Mouse (Mus musculus): ENCODE data around the gene Limch1.

Gene Limch1

DNA sequence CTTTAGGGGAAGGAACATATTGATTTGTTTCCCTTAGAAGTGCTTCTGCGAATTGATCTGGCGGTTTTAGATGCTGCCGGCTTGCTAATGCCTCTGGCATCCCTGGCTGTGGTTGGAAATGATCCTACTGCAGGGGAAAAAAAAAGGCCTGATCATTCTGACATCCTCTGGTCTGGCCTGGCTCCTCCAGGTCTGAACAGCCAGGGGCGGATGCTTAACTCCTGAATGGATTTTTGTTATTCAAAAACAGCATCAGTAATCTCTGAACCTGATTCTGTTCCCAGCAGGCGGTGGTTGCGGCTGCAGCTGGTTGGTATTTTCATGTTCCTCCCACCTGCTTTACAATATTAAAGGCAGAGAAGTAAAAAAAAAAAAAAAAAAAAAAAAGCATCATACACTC, 337.5 kb downstream of the Limch1 start:
- DNase-seq: no peak

DNA sequence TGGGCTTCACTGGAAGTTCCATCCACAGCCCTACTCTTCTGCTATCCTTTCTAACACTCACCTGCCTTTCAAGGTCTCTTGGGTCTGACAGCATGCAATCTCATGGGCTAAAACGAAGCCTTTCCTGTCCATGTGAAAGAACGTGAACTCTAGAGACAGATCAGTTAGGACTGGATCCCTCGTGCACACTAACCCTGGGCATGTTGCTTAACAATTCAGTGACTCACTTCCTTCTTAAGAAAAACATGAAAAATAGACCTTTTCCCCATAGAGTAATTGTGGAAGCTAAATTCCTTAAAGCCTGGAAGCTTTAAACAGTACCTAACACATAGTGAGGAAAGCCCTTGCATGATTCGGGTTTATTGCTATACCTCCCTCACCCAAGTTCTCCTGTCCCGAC, 345.2 kb downstream of the Limch1 start:
- no peak for DNase-seq

DNA sequence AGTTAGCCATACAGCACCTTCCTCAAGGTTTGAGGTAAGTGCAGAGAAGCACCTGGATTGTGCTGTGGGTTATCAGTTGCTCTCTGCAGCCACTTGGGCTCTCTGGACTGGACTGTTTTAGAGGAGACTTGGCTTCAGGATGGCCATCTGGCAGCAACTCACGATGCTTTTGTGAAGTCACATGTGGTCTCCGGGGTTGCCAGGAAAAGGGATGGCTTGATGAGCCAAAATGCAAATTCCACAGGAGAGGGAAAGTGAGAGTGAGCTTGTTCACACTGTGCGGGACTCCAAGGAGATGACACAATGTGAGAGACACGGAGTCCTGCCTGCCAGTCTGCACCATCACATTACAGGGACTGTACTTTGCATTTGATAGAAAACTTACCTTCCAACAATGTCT, 346.1 kb downstream of the Limch1 start:
- DNase-seq: no peak

DNA sequence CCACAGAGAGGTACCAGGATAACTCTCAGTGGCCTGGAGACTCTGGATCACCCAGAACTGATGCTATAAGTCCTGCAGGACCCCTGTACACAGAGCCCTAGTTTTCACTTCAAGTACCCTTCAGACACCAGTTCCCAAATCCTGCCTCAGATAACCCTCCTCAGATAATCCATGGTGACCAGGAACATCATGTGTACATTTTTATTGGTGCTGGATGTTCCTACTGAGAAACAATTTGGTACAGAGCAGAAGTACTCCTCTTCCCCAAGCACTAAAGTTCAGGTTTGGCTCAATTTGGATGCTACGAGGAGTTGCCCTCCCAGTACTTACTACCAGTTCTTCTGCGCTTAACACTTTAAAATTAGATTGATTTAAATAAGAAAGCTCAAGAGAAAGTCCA, 348.4 kb downstream of the Limch1 start:
- DNase-seq: no peak

DNA sequence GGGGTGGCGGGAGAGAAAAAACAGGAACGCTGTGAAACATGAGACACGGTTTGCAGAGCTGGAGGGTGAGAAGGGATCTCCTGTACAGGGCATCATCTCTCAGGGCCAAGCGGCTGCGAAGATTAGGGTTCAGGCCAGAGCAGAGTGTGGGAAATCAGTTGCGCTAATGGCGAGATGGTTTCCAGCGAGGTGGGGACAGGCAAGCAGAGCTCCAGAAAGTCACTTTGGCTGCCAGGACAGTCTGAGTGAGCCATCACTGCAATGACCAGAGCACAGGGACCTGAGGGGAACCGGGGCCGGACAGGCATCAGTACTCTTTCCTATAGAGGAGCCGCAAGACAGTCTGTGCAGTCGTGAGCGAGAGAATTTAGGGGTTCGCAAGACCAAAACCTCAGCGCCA, 349.5 kb downstream of the Limch1 start:
- DNase-seq: peak; percentile 16

DNA sequence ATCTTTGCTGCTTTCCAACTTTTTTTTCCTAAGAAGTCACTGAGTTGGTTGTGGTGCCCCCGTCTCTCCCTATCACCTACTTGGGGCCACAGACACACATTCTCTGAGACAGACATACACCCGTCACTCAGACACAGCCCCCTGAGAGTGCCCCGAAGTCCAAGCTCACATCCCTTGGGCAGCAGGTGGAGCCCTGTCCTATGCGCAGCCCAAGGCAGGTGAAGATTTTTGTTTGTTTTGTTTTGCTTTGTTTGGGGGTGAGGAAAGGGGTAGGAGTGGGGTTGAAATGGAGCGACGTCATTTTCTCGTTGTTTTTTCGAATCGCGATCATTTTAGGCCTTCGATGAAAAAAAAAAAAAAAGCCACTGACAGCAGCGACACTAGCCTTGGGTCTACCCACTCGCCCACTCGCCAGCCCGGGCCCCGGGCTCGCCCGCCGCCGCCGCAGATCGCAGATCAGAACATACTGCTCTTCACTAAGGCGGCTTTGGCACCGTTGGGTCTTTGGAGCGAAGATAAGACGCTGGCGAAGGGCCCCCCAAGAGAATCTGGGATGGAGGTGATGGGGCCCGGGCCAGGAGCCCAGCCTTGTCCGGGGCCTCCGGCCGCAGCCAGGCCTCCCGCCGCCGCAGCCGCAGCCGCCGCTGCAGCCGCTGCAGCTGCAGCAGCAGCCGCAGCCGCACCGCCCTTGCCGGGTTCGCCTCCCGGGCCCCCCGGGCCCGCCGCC, 350.2 kb downstream of the Limch1 start:
- peak; percentile 21 for DNase-seq

DNA sequence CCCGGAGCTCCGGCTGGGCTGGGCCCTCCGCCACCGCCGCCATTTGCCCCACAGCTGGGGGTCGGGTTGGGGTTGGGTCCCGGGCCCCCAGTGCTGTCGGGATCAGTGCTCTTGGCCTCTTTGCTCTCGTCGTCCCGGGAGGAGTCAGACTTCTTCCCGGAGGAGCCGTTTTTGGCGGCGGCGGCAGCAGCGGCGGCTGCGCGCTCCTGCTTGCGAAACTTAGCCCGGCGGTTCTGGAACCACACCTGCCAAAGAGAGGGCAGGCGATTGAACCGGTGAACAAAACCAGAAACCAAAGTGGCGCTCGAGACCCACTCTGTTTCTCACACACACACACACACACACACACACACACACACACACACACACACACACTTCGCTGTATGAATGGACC, 350.7 kb downstream of the Limch1 start:
- peak; percentile 35 for DNase-seq

DNA sequence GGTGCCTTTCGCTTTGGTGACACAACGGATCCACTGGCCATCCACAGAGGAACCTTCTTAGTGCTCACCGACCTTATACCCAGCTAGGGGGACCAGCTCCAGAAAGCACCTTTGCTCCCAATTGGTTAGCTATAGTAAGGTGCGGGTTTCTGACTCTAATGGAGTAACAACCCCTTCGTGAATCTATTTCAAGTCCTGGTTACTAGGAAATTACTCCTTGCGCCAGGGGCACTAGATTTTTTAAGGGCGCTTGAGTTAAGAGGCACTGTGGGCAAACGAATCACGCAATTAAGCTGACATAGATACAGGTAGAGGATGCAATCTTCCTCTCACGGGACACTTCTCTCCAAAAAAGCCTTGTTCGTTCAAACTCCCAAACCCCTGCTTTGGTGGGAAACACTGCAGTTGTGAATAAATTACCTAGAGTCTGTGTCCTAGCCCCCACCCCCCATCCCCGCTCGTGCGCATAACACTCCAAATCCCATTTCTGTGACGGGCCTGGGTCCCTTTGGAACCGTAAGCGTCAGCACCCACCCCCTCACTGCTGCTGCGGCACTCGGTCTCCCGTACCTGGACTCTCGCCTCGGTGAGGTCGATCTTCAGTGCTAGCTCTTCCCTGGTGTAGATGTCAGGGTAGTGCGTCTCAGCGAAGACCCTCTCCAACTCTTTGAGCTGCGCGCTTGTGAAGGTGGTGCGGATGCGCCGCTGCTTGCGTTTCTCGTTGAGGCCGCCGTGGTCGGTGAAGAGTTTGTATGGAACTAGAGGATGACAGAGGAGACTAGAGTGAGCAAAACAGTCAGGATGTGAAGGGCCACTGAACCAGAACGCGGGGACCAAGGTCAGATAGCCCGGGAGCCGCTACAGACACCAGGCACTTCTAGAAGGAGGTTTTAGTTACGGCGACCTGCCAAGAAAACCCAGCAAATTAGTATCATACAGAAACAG, 351.8 kb downstream of the Limch1 start:
- DNase-seq: peak; percentile 12

DNA sequence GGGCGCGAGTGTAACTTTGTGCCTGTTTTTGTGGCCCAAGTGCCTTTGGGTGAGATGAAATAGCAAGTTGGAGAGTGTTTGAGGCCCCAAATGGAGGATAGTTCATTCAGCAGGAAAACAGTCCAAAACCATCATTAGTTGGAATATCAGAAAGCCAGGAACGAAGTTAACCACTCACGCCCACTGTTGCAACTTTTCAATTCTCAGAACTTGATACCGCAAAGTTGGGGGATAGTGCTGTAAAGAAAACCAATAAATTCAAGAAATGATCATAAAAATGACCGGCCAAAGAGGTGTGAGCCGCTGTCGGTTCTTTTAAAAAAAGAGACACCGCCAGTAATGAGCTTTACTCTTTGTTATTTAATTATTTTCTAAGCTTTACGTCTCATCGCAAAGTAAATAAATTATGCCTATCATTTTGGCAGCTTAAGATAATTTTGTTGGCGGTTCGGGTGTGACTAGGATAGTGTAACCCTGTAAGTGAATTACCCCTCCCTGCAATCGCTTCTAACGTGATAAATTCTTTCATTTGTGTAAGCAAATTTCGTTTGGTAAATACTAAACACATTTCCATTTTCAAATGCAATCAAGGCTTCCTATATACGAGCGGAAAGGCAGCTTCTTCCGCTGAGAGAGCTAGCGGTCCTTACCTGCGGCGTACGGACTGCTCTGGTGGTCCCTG, 352.6 kb downstream of the Limch1 start:
- DNase-seq: no peak

DNA sequence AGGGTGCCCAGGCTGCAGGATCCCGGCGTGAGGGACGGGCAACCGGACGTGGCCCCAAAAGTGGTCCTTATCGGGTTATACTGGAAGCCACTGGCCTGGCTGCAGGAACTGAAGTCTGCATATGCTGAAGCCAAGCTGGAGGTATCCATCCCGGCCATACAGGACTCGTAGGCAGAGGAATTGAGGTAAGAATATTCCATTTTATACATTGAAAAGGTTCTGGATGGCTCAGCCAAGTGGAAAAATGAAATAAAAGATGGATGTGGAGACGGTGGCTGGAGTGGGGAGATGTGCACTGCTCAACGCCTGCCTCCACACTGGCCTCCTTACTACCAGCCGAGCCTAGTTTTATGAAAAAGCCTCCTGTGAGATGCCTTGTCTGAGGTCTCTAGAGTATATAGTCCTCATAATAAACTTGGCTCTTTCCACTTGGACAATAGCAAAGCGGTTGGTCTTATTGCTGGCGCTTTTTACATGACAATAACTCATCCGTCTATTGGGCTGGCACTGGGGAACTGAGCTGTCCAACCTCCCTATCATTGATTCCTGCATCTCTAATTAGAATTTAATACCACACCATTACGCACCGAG, 353.2 kb downstream of the Limch1 start, which contains the start of gene Phox2b:
Gene Phox2b, minus strand, starts transcription at position 569 of the 591 bp plus-strand sequence.
- peak; percentile 14 for DNase-seq

DNA sequence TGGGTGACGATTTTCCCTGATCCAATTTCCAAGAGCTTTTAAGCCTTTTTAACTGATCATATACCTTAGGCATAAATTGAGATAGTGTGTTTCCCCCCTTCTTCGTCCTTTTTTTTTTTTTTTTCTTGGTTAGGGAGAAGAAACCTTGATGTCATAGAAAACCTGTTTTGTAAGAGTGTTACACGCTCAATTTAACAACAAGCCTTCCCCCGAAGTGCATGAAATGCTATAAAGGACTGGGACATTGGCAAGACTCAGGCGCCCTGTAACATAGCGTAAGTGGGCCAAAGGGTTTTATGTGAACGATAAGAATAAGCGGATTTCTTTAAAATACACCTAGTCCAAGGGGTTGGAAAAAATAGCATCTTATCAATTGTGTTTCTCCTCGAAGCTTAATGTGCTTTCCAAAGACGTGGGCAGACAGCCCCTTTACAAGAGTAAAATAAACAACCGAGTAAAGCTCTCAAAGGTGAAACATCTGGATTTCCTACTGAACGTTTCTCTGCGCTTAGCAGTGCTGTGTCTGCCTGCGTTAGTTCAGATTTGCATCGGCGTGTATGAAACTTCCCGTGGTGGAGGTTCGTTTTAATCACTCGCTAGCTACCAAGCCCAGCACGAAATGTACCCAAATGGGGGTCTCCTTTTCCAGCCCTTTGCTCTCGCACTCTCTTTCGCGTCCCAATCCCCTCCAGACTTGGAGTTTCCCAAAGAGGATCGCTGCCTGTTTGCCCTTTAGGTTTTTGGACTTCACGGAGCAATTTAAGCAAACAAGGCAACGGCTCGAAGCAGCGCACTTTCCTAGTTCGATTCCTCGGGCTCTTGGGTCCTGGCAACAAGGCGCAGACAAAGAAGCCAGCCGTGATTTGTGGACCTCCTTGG, 354.0 kb downstream of the Limch1 start:
- no peak for DNase-seq

DNA sequence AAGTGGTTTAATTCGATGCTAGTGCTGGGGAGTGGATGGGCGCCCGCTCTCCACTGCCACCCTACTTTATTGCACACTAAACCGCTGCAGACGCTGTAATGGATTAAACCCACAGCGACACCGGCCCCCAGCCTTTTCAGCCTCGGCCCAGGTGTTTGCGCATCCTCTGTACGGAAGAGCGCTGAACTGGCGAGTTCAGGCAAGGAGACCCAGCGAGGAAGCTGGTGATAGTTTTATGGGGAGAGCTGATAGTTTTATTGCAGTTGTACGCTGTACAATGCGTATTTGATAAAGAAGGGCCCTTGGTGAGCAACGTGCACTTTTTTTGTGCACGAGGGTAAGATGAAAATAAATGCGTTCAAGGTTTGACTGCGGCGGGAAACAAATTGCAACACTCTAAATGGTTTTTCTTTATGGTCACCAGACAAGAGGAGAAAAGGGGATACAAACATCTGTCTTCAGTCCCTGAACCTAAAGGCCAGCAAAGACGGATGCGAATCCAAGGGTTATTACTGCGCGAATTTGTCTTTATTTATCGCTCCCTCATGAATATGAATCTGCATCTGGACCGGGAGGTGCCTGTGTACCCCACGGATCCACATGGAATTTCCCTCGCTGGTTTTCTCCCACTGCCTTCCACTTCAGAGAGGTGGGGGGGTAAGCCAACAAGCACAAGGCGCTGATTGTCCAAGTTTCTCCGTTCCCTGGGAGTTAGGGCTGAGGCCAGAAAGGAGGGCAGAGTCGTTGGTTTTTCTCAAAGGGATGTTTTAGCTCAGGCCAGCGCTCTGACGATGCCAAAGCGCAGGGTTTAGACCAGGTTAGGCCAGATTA, 355.2 kb downstream of the Limch1 start:
- DNase-seq: no peak

DNA sequence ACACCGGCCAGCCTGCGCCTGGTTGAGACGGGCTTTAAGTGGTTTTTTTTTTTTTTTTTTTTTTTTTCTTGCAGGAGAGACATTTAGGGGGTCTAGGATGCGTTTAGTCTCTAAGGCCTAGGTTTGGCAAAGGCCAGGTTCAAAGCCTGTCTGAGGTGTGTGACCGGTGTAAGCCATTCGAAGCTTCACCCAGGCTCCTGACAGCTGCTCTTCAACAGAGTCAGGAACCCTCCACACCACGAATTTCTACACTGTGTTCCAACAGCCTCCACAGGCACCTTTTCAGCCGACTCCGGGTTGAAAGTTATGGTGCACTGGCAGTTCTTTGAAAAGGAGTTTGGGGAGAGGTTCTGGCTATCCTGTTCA, 355.8 kb downstream of the Limch1 start:
- DNase-seq: no peak

DNA sequence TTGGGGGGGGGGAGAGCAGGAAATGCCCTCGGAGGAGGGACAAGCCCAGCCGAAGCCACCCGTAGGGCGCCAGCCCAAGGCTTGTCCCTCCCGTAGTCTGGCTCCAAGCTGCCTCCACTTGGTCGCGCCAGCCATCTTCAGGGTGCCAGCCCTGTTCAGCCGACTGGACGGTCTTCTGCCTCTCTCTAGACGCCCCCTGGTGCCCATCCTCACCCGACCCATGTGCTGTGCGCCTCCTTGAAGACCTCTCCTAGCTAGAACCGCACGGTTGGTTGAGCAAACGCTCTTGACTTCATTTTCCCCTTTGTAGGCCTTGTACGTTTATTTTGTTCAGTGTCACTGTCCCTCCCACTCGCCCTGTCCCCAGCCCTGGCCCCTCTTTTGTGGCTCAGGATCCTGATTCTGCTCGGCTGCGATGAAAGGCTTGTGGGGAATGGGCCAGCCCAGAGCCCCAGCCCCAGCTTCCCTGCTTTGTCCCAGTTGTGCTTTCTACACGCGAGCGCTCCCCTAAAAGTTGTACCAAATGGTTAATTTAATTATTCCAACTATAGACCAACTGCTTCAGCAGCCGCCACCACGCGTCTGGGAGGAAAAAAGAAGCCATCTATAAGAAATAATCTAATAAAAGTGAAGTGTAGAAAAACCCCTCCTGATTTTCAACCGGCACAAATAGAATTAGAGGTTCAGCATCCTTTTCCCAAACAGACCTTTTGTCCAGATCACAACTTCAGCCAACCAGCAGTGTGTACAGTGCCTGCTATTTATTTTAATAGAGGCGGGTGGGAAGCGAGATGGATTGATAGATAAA, 356.4 kb downstream of the Limch1 start:
- DNase-seq: peak; percentile 46

DNA sequence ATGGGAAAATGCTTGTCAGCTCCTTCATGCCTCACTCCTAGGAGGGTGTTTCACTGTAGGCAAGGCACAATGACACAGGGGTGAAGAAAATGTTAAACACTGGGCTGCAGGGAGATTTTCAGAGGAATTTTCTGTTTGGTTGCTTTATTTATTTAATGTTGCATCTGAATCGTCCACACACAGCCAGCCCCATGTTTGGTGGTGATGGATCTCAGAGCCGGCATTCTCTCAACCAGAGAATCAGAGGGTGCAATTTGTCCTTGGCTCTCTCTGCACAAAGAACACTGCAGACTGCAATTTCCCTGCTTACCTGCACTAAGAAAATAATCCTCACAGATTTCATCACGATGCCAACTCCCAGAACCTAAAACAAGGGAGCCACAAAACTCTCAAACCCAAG, 357.4 kb downstream of the Limch1 start:
- no peak for DNase-seq

DNA sequence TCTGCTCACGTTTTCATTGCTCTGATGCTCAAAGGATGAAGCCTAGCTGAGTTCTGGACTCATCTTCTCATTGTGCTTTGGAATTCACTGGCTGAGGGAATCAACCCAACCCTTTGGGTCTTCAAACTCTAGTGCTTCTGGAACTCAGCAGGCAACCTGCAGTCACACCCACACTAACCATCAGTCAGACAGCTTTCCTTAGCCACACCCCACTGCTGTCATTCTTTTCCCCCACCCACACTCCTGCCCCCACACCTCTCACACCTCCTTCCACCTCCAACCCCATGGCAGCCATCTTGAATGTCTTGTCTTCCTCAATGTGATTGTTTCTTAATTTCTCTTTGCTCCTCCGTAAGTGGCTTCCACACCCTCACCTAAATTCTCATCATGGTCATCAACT, 360.6 kb downstream of the Limch1 start:
- no peak for DNase-seq

Measured in kidney, postnatal 10 days (tissue).